Mouse (Mus musculus) brain, embryonic 14.5 days (tissue): ENCODE results near the gene Hdgf. TPM values are rescaled to one million over a fixed set of nuclear protein-coding genes. Genes with fewer than 3 reads are reported as not detected.
"Not testable (repeated sequence)": the region's sequence is repeated elsewhere in the genome, so short reads cannot be mapped to it uniquely, and the experiment has no call there.

ENCODE experiments used
- DNase-seq: peaks from one replicate; pipeline ENCODE4 v3.0.0-alpha.2; 2011; ENCODE audit warnings: low read depth
- CTCF ChIP-seq: fragments of 200-500 bp; IDR thresholded peaks from 2 replicates; pipeline ENCODE4 v1.5.1; 2012; ENCODE audit warnings: inconsistent platforms, mild to moderate bottlenecking, moderate library complexity, borderline replicate concordance; ENCODE audit not compliant: insufficient read depth, insufficient read length; ENCODE audit errors: extremely low read depth
- POLR2A ChIP-seq: fragments of 200-500 bp; IDR thresholded peaks from 2 replicates; pipeline ENCODE4 v1.6.1; 2012; ENCODE audit warnings: mild to moderate bottlenecking, inconsistent platforms, borderline replicate concordance; ENCODE audit not compliant: poor library complexity, insufficient read depth, insufficient read length, severe bottlenecking; ENCODE audit errors: extremely low read depth
- polyA plus RNA-seq: library from polyadenylated mRNA; depleted of rRNA; stranded (reverse); fragments of >200 nt; gene quantifications from 2 replicates; pipeline ENCODE4 v1.2.3, GENCODE M21; 2012; rRNA removed

The Hdgf gene
- 164 and 172 TPM in 2 replicates for polyA plus RNA-seq

DNA sequence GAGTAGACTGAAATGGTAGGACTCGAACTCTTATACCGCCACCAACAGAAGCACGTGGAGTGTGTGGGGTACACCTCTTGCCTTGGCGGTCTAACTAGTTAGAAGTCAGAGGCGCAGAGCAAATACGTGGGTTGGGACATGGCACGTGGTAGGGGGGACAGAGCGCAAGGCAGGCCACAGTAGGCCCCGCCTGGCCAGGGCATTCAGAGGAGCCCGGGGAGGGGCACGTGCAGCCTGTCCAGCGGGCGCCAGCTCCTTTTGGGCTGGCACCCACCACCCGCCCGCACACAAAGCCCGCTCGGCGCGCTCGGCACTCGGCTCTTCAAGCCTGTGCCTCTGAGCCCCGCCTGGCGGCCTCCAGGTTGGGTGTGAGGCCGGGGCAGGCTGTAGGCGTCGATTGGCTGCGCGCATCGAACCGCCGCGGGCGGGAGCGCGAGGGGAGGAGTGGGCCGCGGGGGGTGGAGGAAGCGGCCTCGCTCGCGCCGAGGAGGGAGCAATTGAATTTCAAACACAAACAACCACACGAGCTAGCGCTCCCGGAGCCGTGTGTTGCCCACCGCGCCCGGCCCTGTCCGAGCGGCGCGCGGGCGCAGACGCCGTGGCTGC is at the start of gene Hdgf:
TSS of gene Hdgf (plus strand) at position 442 of the 606 bp plus-strand sequence.
- peak; percentile 99 for DNase-seq
- TF ChIP-seq CTCF, result no peak
- no peak; the same call in 1 of the 2 replicates for TF ChIP-seq POLR2A

DNA sequence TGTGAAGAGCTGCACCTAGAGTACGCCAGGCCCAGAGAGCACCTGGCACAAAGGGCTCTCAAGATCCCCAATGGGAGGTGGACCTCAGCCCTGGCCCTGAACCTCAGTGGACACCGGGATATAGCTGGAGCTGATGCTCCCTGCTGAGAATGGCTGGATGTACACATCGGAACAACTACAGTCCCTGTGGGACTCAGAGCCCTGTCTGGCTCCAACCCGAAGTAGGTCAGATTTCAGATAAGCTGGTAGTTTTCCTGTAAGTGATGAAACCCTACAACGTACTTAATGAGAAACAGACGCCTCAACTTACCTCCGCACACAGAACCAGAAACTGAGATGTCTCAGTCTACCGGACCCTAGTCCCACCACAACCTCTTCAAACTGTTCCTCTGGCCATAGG is 48.5 kb upstream of the Hdgf start:
- TF ChIP-seq CTCF, result no peak
- TF ChIP-seq POLR2A, result no peak
- no peak for DNase-seq

DNA sequence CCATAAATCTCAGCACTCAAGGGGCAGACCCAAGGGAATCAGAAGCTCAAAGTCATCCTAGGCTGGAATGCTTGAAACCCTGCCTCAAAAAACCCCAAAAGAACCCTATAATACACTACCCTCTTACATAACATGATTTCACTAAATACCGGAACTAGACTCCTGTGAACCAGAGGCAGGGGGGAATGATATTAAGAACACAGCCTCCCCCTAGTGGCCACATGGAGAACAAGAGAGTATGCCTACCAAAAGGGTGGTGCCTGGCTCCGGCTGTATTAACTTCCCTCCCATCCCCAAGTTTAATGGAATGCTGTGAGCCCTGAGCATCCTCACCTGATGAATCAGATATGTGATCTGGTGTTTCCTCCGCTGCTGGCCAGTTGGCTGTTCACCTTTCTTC is 46.3 kb upstream of the Hdgf start:
- no peak for TF ChIP-seq POLR2A
- peak; percentile 86 for TF ChIP-seq CTCF
- peak; percentile 80 for DNase-seq

DNA sequence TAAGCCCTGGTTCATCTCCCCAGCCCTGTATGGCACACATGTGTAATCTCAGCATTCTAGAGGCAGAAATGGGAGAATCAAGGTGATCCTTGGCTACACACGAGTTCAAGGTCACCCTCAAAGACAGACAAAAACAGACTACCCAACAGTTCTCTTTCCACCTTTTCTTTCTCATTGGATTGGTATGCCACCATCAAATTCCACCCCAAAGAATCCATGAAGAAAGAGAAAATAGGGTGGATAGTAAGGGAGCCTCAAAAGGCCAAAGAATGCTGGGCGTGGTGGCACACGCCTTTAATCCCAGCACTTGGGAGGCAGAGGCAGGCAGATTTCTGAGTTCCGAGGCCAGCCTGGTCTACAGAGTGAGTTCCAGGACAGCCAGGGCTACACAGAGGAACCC is 42.0 kb upstream of the Hdgf start:
- not testable (repeated sequence) for DNase-seq

DNA sequence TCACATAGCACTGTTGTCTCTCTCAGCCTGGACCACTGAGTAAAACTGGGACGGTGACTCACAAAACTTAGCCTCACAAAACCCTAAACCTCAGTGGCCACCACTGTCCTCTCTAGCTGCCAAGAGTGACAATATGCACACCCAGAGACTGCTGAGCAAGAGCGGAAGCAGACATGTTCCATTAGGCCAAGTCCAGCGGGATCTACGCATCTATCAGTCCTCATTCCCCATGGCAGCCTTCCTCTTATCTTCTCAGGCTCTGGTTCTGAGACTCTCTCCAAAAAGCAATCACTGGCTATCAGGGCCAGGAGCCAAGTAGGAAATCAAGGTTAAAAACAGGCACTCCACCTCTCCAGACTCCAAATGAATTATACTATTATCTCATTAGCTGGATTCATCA is 28.4 kb upstream of the Hdgf start:
- TF ChIP-seq CTCF (no peak), POLR2A (no peak)
- no peak for DNase-seq

DNA sequence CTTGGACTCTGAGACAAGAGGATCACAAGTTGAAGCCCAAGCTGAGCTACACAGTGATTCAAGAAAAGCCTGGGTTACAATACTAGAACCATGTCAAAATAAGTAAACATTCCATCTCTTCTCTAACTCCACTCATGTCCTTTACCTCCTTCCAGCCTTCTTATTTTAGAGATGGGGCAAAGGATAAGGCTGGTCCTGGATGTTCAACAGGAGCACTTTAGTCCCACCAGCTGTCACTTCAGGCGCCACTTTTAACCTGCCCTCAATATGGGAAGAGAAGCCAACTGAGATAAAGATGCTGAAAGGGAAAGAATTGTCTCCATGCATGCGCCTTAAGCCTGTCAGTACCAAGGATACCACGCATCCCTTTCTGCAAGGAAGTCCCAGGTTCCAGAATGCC is 21.8 kb upstream of the Hdgf start:
- DNase-seq, result peak; percentile 3
- TF ChIP-seq POLR2A, result no peak
- no peak for TF ChIP-seq CTCF

DNA sequence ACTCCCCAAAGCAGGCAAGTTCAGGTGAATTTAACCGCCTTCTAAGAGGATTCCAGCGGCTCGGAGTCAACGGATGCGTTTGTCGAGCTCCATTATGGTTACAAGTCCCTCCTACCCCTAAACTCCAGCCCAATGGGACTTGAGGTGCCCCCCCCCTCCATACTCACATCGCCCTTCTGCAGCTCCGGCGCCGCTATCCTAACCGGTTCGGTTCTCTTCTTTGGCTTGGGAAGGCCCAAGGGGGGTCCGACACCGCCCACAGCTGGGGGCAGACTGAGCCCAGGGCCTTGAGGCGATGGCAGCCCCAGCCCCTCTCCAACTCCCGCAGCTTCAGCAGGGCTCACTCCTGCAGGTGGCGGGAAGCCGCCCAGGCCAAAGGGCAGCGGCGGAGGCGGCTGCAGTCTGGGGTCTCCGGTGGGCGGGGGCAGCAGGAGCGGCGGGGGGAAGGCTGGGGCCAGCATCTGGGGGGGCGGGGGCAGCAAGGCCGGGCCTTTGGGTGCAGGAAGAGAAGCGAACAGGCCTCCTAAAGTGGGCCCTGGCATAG is 21.3 kb upstream of the Hdgf start:
- no peak for TF ChIP-seq POLR2A
- TF ChIP-seq CTCF, result no peak
- peak; percentile 54 for DNase-seq

DNA sequence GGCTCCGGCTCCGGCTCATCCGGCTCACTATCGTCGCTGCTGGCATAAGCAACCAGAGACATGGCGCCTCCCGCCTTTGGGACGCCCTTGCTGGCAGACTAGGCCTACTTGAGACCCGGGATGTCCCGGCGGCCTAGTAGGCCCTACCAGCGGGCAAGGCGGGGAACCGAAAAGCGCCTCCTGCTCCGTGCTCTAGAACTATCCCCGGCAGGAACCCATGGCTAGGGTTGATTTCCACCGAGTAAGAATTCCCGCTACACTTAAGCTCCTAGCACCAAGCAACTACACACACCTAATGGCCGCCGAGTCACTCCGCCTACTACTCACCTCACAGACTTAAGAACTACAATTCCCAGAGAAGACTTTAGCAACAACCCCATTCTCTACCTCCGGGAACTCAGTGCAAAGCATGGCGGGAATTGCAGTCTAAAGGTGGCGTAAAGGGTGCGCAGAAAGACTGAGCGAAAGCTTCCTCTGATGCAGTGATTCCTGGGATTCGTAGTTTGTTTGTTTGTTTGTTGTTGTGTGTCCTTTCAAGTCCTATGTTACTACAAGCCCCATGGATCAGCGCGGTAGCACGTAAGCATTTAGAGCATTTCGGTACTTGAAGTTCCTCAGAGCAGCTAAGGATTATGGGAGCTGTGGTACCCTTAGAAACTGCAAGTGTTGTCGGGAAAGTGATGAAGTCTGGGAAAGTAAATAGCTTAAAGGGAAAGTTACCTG is 20.7 kb upstream of the Hdgf start, which contains the start of gene Prcc:
TSS of gene Prcc (minus strand) at position 328 of the 723 bp plus-strand sequence.
- peak; percentile 100 for DNase-seq
- no peak for TF ChIP-seq CTCF
- peak; percentile 34; the same call in 1 of the 2 replicates for TF ChIP-seq POLR2A

DNA sequence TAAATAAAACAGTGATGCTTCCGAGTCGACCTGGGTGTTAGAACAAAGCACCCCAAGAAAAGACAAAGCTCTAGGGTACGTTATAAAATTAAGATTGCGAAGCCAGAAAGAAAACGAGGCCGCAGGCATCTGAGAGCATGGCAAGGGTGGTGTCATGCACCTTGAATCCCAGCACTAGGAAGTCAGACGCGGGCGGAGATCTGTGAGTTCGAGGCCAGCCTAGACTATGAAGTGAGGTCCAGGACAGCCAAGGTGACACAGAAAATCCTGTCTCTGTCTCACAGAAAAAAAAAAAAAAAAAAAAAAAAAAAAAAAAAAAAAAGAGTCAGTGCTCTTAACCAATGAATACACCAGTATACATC is 20.1 kb upstream of the Hdgf start:
- no peak for DNase-seq

DNA sequence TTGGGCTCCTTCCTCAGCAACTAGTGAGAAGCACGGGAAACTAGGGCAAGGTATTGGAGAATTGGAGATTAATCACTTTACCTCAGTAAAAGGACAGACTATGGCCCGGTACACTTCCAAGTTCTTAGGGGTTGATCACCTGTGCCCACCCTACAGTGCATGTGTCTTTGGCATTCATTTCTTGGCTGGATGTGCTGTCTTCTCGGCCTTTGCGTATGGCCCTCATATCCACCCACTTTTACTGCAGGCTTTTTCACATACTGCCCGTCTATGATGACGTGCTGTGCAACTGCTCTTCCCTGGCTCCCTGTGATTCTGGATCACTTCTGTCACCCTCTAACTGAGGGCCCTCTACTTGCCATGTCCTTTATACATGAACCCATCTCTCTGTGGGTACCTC is 19.7 kb upstream of the Hdgf start:
- TF ChIP-seq CTCF (no peak), POLR2A (no peak)
- no peak for DNase-seq

More for the DNA sequence above, 20.1 kb upstream of the Hdgf start:
- TF ChIP-seq POLR2A, result no peak
- no peak for TF ChIP-seq CTCF

DNA sequence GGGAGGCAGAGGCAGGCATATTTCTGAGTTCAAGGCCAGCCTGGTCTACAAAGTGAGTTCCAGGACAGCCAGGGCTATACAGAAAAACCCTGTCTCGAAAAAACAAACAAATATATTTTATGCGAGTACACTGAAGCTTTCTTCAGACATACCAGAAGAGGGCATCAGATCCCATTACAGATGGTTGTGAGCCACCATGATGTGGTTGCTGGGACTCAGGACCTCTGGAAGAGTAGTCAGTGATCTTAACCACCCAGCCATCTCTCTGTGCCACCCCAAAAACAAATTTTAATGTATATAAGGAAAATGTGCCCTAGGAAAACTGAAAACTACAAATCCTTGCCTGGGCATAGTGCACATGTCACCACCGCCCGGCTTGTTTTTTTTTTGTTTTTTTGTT is 18.7 kb upstream of the Hdgf start:
- DNase-seq, result not testable (repeated sequence)

DNA sequence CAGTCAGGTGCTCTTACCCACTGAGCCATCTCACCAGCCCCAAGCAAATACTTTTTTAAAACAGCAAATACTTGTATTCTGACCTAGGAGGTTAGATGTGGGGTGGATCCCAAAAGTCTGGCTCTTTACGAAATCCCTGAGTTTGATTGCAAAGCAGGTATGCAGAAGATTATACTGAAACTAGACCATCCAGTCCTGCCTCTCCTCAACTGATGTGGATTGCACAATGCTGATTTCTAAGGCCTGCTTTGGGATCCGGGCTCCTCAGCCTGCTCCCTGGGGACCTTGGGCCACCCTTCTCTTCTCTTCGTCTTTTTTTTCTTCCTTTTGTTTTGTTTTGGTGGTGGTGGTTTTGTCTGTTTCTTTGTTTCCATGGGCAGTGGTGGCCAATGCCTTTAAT is 14.6 kb upstream of the Hdgf start:
- no peak for DNase-seq
- TF ChIP-seq CTCF (no peak), POLR2A (no peak)
